Mouse (Mus musculus) heart, postnatal 0 days (tissue): ENCODE results near the gene Tmem185b.

Source experiments
- CTCF ChIP-seq: IDR thresholded peaks from 2 replicates; pipeline ENCODE4 v1.5.1; 2016; ENCODE audit warnings: antibody characterized with exemption, control low read depth, low read depth
- EP300 ChIP-seq: IDR thresholded peaks from 2 replicates; pipeline ENCODE4 v1.6.1; 2016; ENCODE audit warnings: antibody characterized with exemption, low read depth

GRCm38 (mm10) chr1:119519286-119519685 is 6.7 kb upstream of the Tmem185b start:
- TF ChIP-seq EP300, result no peak
- TF ChIP-seq CTCF, result no peak
